24 mouse cellular contexts compared by ENCODE assay signal in genomic region chr1:185177860-185178259, GRCm38 (mm10). TPM values are rescaled to one million over a fixed set of nuclear protein-coding genes. Genes with fewer than 3 reads are reported as not detected.
DNase-seq lines count a peak whose midpoint lies in the region; ATAC-seq and TF ChIP-seq lines count a peak whose summit lies in the region.
"Had no signal": no experiment of that assay in that cellular context is flagged by ENCODE, and none has a peak within 500 bp of the region (broad histone marks: within the 10 kb centered on the region; RNA-seq: fewer than 3 reads in every experiment).

No protein-coding gene starts in this region.

- ATAC-seq in liver, embryonic 11.5 days (replicated peaks; ENCODE audit: low FRiP score): no peak
- ATAC-seq: forebrain, embryonic 13.5 days; inflammation-experienced regulatory T-cells, adult 6 months had no signal

- no peaks in the 10 kb centered on the region for H3K4me1 ChIP-seq in liver, embryonic 11.5 days (replicated peaks; ENCODE audit: control insufficient read depth, insufficient read depth, low read length)
- H3K4me1 ChIP-seq in cerebellum, adult 2 months (ENCODE audit: control insufficient read depth, insufficient read depth, low read length): no peaks in the 10 kb centered on the region
- H3K4me1 ChIP-seq: forebrain, embryonic 13.5 days; heart, embryonic 15.5 days; hindbrain, embryonic 13.5 days had no signal

- TF ChIP-seq CTCF in cerebellum, adult 2 months (IDR thresholded peaks at IDR 0.05; ENCODE audit: borderline replicate concordance, insufficient read depth, low read depth, low read length): no peak

- H3K4me3 ChIP-seq in liver, embryonic 11.5 days (ENCODE audit: low read depth, low read length): no peak overlapping the region
- H3K4me3 ChIP-seq in cerebellum, adult 2 months (replicated peaks; ENCODE audit: insufficient read depth, low read depth, low read length): no peak overlapping the region
- H3K4me3 ChIP-seq: forebrain, embryonic 13.5 days; heart, embryonic 15.5 days; hindbrain, embryonic 13.5 days had no signal

- no peak for TF ChIP-seq POLR2A in cerebellum, adult 2 months (IDR thresholded peaks at IDR 0.05; ENCODE audit: borderline replicate concordance, insufficient read depth, low read length)

- no peak overlapping the region for H3K4me2 ChIP-seq in liver, embryonic 11.5 days
- H3K4me2 ChIP-seq: forebrain, embryonic 13.5 days; heart, embryonic 15.5 days; hindbrain, embryonic 13.5 days had no signal

- intact Hi-C loops in left cerebral cortex, postnatal 4 days (cut with DNase I): no loop called here
- intact Hi-C loops in left cerebral cortex, postnatal 36 days (cut with DNase I): no loop called here

- H3K9ac ChIP-seq in liver, embryonic 11.5 days (ENCODE audit: low read depth, low read length): no peak overlapping the region
- H3K9ac ChIP-seq: forebrain, embryonic 13.5 days; heart, embryonic 15.5 days; hindbrain, embryonic 13.5 days had no signal

- DNase-seq in left cerebral cortex, adult 11 months (ENCODE audit: low spot score): peak; percentile 59
- DNase-seq in left cerebral cortex, postnatal 4 days: no peak
- DNase-seq in left cerebral cortex, adult 18-20 months (ENCODE audit: low spot score in 2 of 2): peak; percentile 50 to 69
- peak; percentile 57 to 62 for DNase-seq in left cerebral cortex, postnatal 36 days (ENCODE audit: low spot score in 2 of 2)
- DNase-seq in telencephalon, adult 2 months (ENCODE audit: low read depth, low spot score): peak; percentile 85
- no peak for DNase-seq in liver, embryonic 11.5 days (ENCODE audit: low spot score)
- DNase-seq in cerebellum, adult 2 months: no peak
- DNase-seq: adrenal gland, adult 2 months; B cell, adult 2 months; cerebellum, adult 8-10 months; cerebellum, postnatal 36 days; gastrocnemius, postnatal 25 days; heart, postnatal 36 days; kidney, adult 9 months; kidney, postnatal 14 days; liver; thymus, postnatal 36 days had no signal

- no peaks in the 10 kb centered on the region for H3K27me3 ChIP-seq in liver, embryonic 11.5 days (replicated peaks; ENCODE audit: control insufficient read depth, insufficient read depth, low read length)
- H3K27me3 ChIP-seq in cerebellum, adult 2 months (ENCODE audit: control insufficient read depth, insufficient read depth, low read length): no peaks in the 10 kb centered on the region
- H3K27me3 ChIP-seq: CH12.LX; forebrain, embryonic 13.5 days; heart, embryonic 15.5 days; hindbrain, embryonic 13.5 days had no signal

- WGBS in liver, embryonic 11.5 days: 78% methylated on average over 6 of the region's 6 CpGs
- 75% methylated on average over 6 of the region's 6 CpGs for WGBS in cerebellum, adult 2 months

- H3K9me3 ChIP-seq in liver, embryonic 11.5 days (ENCODE audit: control insufficient read depth, low read length): no peaks in the 10 kb centered on the region
- H3K9me3 ChIP-seq: forebrain, embryonic 13.5 days; G1E; heart, embryonic 15.5 days; hindbrain, embryonic 13.5 days had no signal

- H3K36me3 ChIP-seq in liver, embryonic 11.5 days (ENCODE audit: control insufficient read depth, insufficient read depth, low read length): no peaks in the 10 kb centered on the region
- H3K36me3 ChIP-seq: G1E; heart, embryonic 15.5 days; hindbrain, embryonic 13.5 days had no signal

- H3K27ac ChIP-seq in liver, embryonic 11.5 days (ENCODE audit: low read depth, low read length): no peak overlapping the region
- H3K27ac ChIP-seq in cerebellum, adult 2 months (ENCODE audit: insufficient read depth, low read length): no peak overlapping the region
- H3K27ac ChIP-seq: forebrain, embryonic 13.5 days; heart, embryonic 15.5 days; hindbrain, embryonic 13.5 days; macrophage had no signal

RNA-seq across cellular contexts. Expression of gene Rab3gap2, which starts 26.1 kb away (rescaled TPM):
- 10 to 100 TPM; 51.9 to 52.7 TPM for total RNA-seq in left cerebral cortex, postnatal 4 days (2021)
- total RNA-seq in left cerebral cortex, adult 18-20 months (2021): 10 to 100 TPM; 78.9 TPM
- total RNA-seq in left cerebral cortex, postnatal 36 days (2021): 10 to 100 TPM; 67.6 to 79.7 TPM
- polyA plus RNA-seq in liver, embryonic 11.5 days (2014; fragmentation: Nextera tagmentation; extraction: Ambion mirVana): 26.4 and 29.6 TPM in 2 replicates
- 44.9 and 46.3 TPM in 2 replicates for polyA plus RNA-seq in cerebellum, adult 2 months (2012; rRNA removed)

Comparison
In these comparisons a context has a peak if more than half of its experiments do, and no peak if none do; other contexts are left out.
1. DNase-seq: peak in left cerebral cortex, adult 11 months (single experiment), left cerebral cortex, adult 18-20 months (2 of 2), left cerebral cortex, postnatal 36 days (2 of 2) and telencephalon, adult 2 months (single experiment); none in left cerebral cortex, postnatal 4 days (single experiment), liver, embryonic 11.5 days (single experiment) and cerebellum, adult 2 months (0 of 2).